Mouse (Mus musculus) heart, postnatal 0 days (tissue): ENCODE data around the gene Esyt3.

Experiments
- CTCF ChIP-seq: IDR thresholded peaks from 2 replicates; pipeline ENCODE4 v1.5.1; 2016; ENCODE audit warnings: antibody characterized with exemption, control low read depth, low read depth
- EP300 ChIP-seq: IDR thresholded peaks from 2 replicates; pipeline ENCODE4 v1.6.1; 2016; ENCODE audit warnings: antibody characterized with exemption, low read depth

DNA sequence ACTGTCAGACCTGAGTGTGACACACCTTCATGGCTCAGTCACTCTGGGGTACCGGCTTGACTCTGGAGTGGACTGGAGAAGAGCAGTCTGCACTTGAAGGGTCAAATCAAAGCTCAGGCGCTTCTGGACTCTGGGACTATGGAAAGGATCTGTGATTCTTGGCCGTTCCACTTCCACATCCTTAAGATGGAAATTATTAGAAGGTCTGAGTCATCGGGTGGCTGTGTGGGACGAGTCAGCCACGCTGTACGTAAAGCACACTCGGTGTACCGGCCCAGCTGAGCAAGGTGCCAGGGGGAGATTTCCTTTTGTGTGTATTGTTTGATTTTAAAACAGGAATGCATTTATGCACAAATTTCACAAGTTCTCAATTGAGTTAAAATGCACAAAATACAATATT is 3.6 kb upstream of the Esyt3 start:
- no peak for TF ChIP-seq EP300
- no peak for TF ChIP-seq CTCF
